Mouse (Mus musculus): ENCODE results near the gene Cdh1. TPM values are rescaled to one million over a fixed set of nuclear protein-coding genes. Genes with fewer than 3 reads are reported as not detected.

The Cdh1 gene
- total RNA-seq, 2 experiments from 2014 or later, result 0.10 to 0.23 TPM

GRCm38 (mm10) chr8:106674318-106674717 is 71.2 kb downstream of the Cdh1 start:
- DNase-seq, result no peak

DNA sequence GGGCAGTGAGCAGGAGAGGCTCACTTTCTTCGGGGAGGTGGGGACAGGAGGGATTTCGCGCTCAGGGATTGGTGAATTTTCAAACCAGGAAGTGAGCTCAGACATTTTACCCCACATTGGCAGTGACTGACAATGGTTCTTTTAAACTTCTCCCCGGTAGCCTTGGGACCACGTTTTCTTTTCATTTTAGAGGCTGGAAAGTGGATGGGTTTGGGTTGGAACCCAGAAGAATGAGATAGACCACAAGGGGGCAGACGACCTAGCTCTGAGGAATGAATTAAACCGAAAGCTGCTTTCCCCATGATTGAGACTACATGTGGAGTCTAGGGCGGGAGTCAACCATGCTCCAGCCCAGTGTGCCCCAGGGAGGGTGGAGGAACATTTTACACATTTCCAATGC is 71.7 kb downstream of the Cdh1 start:
- DNase-seq, result no peak

- peak; percentile 94 for DNase-seq
These were observed 80.0 kb downstream of the Cdh1 start, which contains the start of gene Tango6 for GRCm38 (mm10) chr8:106682971-106683668. Gene Tango6 (plus strand): TSS chr8:106683068.

DNA sequence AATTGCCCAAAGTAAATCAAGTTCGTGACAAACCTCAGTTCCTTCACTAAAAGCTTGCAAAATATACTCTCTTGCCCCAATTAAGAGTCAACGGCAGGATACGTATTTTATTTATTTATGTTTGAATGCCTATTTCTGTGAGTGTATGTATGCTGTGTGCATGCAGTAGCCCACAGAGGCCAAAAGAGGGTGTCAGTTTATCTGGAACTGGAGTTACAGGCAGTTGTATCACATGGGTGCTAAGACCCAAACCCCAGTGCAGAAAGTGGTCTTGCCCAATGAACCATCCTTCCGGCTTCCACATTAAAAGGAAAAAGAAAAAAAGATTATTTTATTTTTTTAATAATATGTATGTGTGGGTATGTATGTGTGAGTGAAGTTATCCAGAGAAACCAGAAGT is 81.2 kb downstream of the Cdh1 start:
- no peak for DNase-seq

DNA sequence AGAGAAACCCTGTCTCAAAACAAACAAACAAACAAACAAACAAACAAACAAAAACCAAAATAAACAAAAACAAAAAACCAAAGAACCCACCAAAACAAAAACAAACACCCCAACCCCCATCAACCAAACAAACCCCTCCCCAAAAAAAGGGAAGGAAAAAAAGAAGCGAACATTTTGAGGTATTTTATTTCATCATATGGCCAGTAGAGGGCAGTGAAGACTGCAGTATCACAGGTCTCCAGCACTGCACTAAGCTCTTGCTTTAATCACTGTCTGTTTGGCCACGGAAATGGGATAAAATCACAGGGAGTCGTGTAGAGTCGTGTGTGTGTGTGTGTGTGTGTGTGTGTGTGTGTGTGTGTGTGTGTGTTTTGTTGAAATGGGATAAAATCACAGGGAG is 84.3 kb downstream of the Cdh1 start:
- DNase-seq, result no peak

GRCm38 (mm10) chr8:106697748-106698248 is 94.6 kb downstream of the Cdh1 start:
- DNase-seq, result peak; percentile 39

- peak; percentile 89 for DNase-seq
These were observed 96.4 kb downstream of the Cdh1 start for GRCm38 (mm10) chr8:106699588-106699987.

DNA sequence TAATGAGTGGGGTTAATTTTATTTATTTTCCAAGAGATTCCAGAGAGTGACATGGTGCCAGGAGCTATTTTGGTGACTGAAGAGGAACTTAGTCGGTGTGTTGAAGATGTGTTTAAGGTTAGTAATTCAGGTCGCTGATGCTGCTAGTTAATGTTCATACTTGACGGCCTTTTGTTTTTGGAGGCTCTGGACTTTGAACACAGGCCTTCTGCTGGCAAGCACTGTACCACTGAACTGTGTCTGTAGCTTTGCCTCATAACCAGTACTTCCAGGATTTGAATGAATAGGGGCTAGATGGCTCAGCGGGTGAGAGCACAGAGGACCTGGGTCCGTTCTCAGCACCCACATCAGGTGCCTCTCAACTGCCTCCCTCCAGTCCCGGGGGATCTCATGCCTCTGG is 97.0 kb downstream of the Cdh1 start:
- DNase-seq, result no peak

GRCm38 (mm10) chr8:106701360-106701759 is 98.2 kb downstream of the Cdh1 start:
- DNase-seq, result no peak

DNA sequence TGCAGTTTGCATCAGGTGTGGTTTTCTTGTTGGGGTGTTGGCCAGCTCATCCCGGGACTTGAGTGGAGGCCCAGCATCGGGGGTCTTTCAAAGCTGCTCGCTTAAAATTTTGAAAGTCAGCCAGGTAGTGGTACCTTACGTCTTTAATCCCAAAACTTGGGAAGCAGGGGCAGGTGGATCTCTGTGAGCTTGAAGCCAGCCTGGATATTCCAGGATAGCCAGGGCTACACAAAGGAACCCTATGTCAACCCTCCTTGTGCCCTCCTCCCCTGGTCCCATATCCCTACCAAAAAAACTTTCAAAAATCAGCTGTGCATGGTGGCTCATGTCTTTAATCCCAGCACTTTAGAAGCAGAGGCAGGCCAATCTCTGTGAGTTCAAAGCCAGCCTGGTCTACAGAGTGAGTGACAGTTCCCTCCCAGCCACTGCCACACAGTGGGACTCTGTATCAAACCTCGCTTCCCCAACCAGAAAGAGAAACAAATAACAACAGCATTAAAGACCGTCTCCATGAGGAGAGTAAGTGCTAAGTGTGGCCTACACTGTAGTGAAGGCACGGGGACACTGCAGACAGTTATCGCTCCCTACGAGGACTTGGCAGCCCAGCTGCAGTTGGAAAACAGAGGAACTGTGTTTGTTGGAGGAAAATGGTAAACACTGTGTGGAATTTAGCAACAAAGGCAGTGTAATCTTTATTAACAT is 101.2 kb downstream of the Cdh1 start:
- no peak for DNase-seq

DNA sequence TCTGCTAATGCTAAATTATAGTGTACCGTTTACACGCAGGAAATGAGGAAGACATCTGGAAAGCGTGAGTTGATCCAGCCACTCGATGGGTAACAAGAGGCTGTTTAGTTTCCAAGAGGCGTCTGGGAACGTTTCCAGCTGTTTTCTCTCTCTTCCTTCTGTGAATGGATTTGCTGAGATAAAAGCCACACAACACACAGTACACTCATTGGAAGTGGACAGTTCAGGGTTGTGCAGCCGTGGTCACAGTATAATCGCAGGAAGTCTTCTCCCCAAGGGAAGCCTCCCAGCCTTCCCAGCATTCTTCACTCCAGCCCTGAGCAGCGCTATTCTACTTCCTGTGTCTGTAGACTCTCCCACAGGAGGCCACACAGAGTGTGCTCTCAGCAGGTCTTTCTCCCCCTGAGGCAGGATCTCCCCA is 101.8 kb downstream of the Cdh1 start:
- peak; percentile 80 for DNase-seq

- DNase-seq, result no peak
These were observed 103.0 kb downstream of the Cdh1 start for GRCm38 (mm10) chr8:106706194-106706593.

- no peak for DNase-seq
These were observed 106.9 kb downstream of the Cdh1 start for GRCm38 (mm10) chr8:106710002-106710401.

- peak; percentile 43 for DNase-seq
These were observed 109.3 kb downstream of the Cdh1 start for GRCm38 (mm10) chr8:106712487-106712886.

DNA sequence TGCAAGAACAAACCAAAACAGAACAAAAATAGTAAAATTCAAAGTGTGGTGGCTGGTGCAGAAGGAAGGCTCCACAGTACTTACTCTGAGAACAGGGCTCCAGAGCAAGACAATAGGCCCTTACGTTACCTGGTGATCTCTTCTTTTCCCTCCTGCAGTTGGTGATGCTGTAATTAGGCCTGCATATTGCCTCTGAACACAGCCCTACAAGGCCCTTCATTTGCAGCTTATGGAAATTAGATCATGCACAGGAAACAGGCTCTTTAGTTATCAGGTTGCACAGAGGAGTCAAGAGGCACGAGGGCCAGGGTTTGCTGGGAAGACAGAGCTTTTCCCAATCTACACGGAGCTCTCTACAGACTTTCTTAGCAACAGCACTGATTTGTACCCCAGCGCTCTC is 111.1 kb downstream of the Cdh1 start:
- DNase-seq, result no peak

DNA sequence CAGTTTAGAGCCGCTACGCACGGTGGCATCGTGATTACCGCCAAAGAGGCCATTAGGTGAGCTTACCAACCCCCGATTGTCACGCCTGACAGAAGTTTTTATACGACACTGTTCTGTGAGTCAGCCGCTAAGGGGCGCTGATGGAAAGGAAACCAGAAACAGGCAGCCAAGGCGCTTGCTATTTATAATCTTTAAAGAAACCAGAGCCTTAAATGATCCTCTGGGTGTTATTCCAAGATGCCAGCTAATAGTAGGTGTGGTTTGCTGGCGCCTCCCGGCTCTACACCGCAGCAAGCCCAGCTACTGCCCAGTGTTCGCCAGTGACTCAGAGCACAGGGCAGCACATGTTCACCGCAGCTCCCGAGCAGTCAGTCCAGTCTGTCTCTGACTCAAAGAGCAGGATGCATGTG is 114.9 kb downstream of the Cdh1 start:
- peak; percentile 90 for DNase-seq

Other genes starting within 250 kb of the Cdh1 start
- 10 to 100 TPM; 12.4 to 13.1 TPM for gene Zfp90, start 188.0 kb upstream of the Cdh1 start, total RNA-seq (2021)
- not detected for gene 6030452D12Rik, start 102.8 kb upstream of the Cdh1 start, total RNA-seq (2021)
- gene Cdh3, start 92.5 kb upstream of the Cdh1 start, total RNA-seq (2021), result 1 to 10 TPM; 8.1 to 9.0 TPM
- 100 to 1,000 TPM; 125 to 128 TPM for gene Gm10073, start 29.9 kb upstream of the Cdh1 start, total RNA-seq (2021)
- gene Tango6, start 79.7 kb downstream of the Cdh1 start, total RNA-seq (2021), result 10 to 100 TPM; 10.4 to 10.5 TPM

All from heart, postnatal 4 days (tissue).